Comparison of ENCODE assay signal across 8 mouse cellular contexts in genomic region chr1:171269848-171270572, GRCm38 (mm10). TPM values are rescaled to one million over a fixed set of nuclear protein-coding genes. Genes with fewer than 3 reads are reported as not detected.
DNase-seq lines count a peak whose midpoint lies in the region; ATAC-seq and TF ChIP-seq lines count a peak whose summit lies in the region.

Gene B4galt3, plus strand, starts transcription at chr1:171270328.

- TF ChIP-seq CTCF in bone marrow, adult 2 months (IDR thresholded peaks at IDR 0.05; ENCODE audit: control insufficient read depth, insufficient read depth, low read length): no peak

- H3K27ac ChIP-seq in bone marrow, adult 2 months (ENCODE audit: control insufficient read depth, insufficient read depth, low read depth, low read length, poor library complexity): peak within 1 kb of the TSS; percentile 78
- peak within 1 kb of the TSS; percentile 79 for H3K27ac ChIP-seq in embryonic facial prominence, embryonic 15.5 days (replicated peaks)
- peak within 1 kb of the TSS; percentile 45; the same call in 1 of the 2 replicates for H3K27ac ChIP-seq in limb, embryonic 13.5 days
- peak within 1 kb of the TSS; percentile 54 for H3K27ac ChIP-seq in midbrain, embryonic 15.5 days

- no peaks in the 10 kb centered on the region for H3K9me3 ChIP-seq in embryonic facial prominence, embryonic 15.5 days (replicated peaks)
- no peaks in the 10 kb centered on the region for H3K9me3 ChIP-seq in limb, embryonic 13.5 days
- no peaks in the 10 kb centered on the region for H3K9me3 ChIP-seq in midbrain, embryonic 15.5 days

- H3K36me3 ChIP-seq in embryonic facial prominence, embryonic 15.5 days: peaks cover 25% of the 10 kb centered on the region
- H3K36me3 ChIP-seq in limb, embryonic 13.5 days: peaks cover 33% of the 10 kb centered on the region
- H3K36me3 ChIP-seq in midbrain, embryonic 15.5 days (replicated peaks): peaks cover 23% of the 10 kb centered on the region

- peak within 1 kb of the TSS; percentile 65 for H3K9ac ChIP-seq in embryonic facial prominence, embryonic 15.5 days
- H3K9ac ChIP-seq in limb, embryonic 13.5 days: peak within 1 kb of the TSS; percentile 75
- peak within 1 kb of the TSS; percentile 88 for H3K9ac ChIP-seq in midbrain, embryonic 15.5 days

- peak; percentile 91 for DNase-seq in 416B (ENCODE audit: low read depth)
- DNase-seq in heart, adult 9 months (ENCODE audit: low spot score in 2 of 2): peak; percentile 92 to 95
- DNase-seq in kidney, adult 9 months: peak; percentile 97
- DNase-seq in spleen, adult 18-20 months: peak; percentile 94 to 99

- no peaks in the 10 kb centered on the region for H3K27me3 ChIP-seq in embryonic facial prominence, embryonic 15.5 days
- H3K27me3 ChIP-seq in limb, embryonic 13.5 days: no peaks in the 10 kb centered on the region
- H3K27me3 ChIP-seq in midbrain, embryonic 15.5 days (replicated peaks): no peaks in the 10 kb centered on the region

- WGBS in bone marrow, adult 2 months: 5% methylated on average over 36 of the region's 36 CpGs
- whole genome bisulfite sequencing in embryonic facial prominence, embryonic 15.5 days: 2% methylated on average over 36 of the region's 36 CpGs
- 3% methylated on average over 36 of the region's 36 CpGs for WGBS in limb, embryonic 13.5 days
- 3% methylated on average over 36 of the region's 36 CpGs for WGBS in midbrain, embryonic 15.5 days

- TF ChIP-seq POLR2A in bone marrow, adult 2 months (IDR thresholded peaks at IDR 0.05; ENCODE audit: borderline replicate concordance, control insufficient read depth, low read depth, low read length): peak; percentile 99

- H3K4me3 ChIP-seq in bone marrow, adult 2 months (replicated peaks; ENCODE audit: control insufficient read depth, low read depth, low read length): peak within 1 kb of the TSS; percentile 95
- peak within 1 kb of the TSS; percentile 83 for H3K4me3 ChIP-seq in embryonic facial prominence, embryonic 15.5 days (replicated peaks)
- peak within 1 kb of the TSS; percentile 65 for H3K4me3 ChIP-seq in limb, embryonic 13.5 days
- H3K4me3 ChIP-seq in midbrain, embryonic 15.5 days: peak within 1 kb of the TSS; percentile 83

- peaks cover 2% of the 10 kb centered on the region; the same call in 1 of the 2 replicates for H3K4me1 ChIP-seq in bone marrow, adult 2 months (ENCODE audit: control insufficient read depth, insufficient read depth, low read length)
- H3K4me1 ChIP-seq in embryonic facial prominence, embryonic 15.5 days: peaks cover 22% of the 10 kb centered on the region
- H3K4me1 ChIP-seq in limb, embryonic 13.5 days: peaks cover 22% of the 10 kb centered on the region
- H3K4me1 ChIP-seq in midbrain, embryonic 15.5 days: peaks cover 28% of the 10 kb centered on the region

- peak within 1 kb of the TSS; percentile 94 for H3K4me2 ChIP-seq in embryonic facial prominence, embryonic 15.5 days (replicated peaks)
- H3K4me2 ChIP-seq in limb, embryonic 13.5 days (replicated peaks): peak within 1 kb of the TSS; percentile 96
- H3K4me2 ChIP-seq in midbrain, embryonic 15.5 days: peak within 1 kb of the TSS; percentile 95

- ATAC-seq in embryonic facial prominence, embryonic 15.5 days (ENCODE audit: insufficient number of reproducible peaks, low FRiP score, low TSS enrichment, low read depth): peak; percentile 91
- peak; percentile 95 for ATAC-seq in limb, embryonic 13.5 days (ENCODE audit: low FRiP score, low read depth)
- peak; percentile 95 for ATAC-seq in midbrain, embryonic 15.5 days (replicated peaks)

RNA-seq across cellular contexts. Expression of gene B4galt3, which starts in this region (rescaled TPM):
- 29.8 and 67.5 TPM in 2 replicates for polyA plus RNA-seq in bone marrow, adult 2 months (2011; ENCODE audit: insufficient read depth, insufficient read length, low replicate concordance, missing spikeins)
- 75.5 and 86.7 TPM in 2 replicates for polyA plus RNA-seq in embryonic facial prominence, embryonic 15.5 days (2015; fragmentation: Nextera tagmentation; extraction: Ambion mirVana)
- polyA plus RNA-seq in limb, embryonic 13.5 days (2015; fragmentation: Nextera tagmentation; extraction: Ambion mirVana): 86.2 and 94.0 TPM in 2 replicates
- 112 and 116 TPM in 2 replicates for polyA plus RNA-seq in midbrain, embryonic 15.5 days (2015; fragmentation: Nextera tagmentation; extraction: Ambion mirVana)

Comparison
In these comparisons a context has a peak if more than half of its experiments do, and no peak if none do; other contexts are left out.
1. Peak in every context shown above with its lines: DNase-seq, ATAC-seq, H3K4me3 ChIP-seq and H3K27ac ChIP-seq.